Mouse (Mus musculus) megakaryocyte, embryonic 14.5 days (primary cell): ENCODE data around the gene Sbno1.

Experiments used
- FLI1 ChIP-seq: IDR thresholded peaks from 2 replicates; pipeline ENCODE4 v1.6.1; 2012; ENCODE audit warnings: low read length, inconsistent platforms, mixed read lengths
- GATA1 ChIP-seq: IDR thresholded peaks from 3 replicates; pipeline ENCODE4 v1.6.1; 2012; ENCODE audit warnings: mixed read lengths, low read length, inconsistent platforms, borderline replicate concordance

DNA sequence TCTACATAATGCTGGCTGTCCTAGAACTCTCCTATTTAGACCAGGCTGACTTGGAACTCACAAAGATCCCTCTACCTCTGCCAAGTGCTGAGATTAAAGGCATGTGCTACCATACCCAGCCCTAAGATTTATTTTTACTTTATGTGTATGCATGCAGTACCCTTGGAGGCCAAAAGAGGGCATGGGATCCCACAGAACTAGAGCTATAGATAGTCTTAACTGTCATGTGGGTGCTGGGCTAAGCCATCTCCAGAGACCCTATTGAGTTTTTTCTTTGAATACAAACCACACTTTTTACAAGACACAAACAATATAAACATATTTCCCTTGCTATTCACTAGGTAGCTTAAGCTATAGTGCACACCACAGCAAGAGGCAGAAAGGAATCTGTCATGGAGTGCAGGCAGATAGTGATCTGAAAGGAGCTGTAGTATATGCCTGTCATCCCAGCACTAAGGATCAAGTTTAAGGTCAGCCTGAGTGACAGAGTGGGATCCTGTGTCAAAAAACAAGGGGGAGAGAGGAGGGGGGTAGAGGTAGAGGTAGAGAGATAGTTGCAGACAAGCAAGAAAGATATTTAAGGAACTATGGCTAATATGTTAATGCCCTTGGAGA, 6.7 kb upstream of the Sbno1 start:
- TF ChIP-seq GATA1 (no peak), FLI1 (no peak)
